Mouse (Mus musculus) neutrophil, adult 83 days (primary cell): ENCODE data around the gene Olfr196. TPM values are rescaled to one million over a fixed set of nuclear protein-coding genes. Genes with fewer than 3 reads are reported as not detected.

Source experiments
- total RNA-seq, 2 experiments: library from RNA; stranded (reverse); gene quantifications; one replicate each; pipeline ENCODE4 v1.2.4; 2023

Olfr196 gene
- total RNA-seq: not detected

DNA sequence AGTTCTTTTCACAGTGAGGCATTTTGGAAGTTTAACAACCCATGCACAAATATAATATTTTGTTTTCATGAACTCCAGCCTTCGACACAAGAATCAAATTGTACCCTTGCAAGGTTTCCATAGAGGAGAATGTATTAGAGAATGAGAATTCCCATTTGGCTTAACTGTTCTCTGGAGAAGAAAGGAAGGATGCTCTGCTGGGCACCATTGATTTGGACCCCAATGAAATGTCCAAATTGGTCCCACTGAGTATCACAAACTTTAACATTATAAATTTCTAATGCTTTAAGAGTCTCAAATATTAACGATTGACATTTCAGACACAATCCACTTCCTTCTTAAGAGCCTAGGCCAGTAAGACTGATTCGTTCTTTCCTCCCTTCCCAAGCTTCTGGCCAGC, at the start of gene Olfr196:
Gene Olfr196, minus strand, starts transcription at position 101 of the 400 bp plus-strand sequence.

DNA sequence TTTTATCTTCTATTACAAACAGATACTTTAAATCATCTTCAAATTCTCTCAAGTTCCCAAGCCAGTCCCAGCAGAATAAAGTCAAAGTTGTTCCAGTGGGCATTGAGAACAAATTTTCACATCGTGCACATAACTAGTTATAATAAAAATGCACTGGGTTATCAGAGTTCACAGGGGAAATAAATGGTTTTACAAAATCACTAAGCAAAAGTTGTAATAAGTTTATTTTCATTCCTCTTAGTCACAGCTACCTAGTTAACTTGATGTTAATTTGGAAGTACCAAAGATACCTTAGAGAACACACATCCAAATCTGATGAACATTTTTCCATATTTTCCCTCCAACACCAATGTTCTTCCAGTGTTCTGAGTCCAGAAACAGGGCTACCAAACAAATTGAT, 49.4 kb upstream of the Olfr196 start, which contains the start of gene Olfr199:
Gene Olfr199, minus strand, starts transcription at position 101 of the 400 bp plus-strand sequence.

DNA sequence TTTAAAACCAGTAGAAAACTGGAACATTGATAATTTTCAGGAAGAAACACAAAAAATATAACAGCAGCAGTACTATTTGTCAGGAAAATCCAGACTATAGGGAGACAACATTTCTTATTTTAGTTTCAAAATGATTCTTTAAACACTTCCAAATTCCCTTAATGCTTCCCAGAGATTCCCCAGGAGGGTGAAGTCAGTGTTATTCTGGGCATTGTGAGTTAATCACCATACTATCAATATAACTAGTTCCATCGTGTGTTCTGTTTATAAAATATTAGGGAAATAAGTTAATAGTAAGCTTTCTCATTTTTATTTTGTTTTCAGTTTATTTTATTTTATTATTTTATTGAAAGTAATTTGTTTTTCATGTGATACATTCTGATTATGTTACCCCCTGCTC, 33.2 kb upstream of the Olfr196 start, which contains the start of gene Olfr198:
Gene Olfr198, minus strand, starts transcription at position 101 of the 400 bp plus-strand sequence.

DNA sequence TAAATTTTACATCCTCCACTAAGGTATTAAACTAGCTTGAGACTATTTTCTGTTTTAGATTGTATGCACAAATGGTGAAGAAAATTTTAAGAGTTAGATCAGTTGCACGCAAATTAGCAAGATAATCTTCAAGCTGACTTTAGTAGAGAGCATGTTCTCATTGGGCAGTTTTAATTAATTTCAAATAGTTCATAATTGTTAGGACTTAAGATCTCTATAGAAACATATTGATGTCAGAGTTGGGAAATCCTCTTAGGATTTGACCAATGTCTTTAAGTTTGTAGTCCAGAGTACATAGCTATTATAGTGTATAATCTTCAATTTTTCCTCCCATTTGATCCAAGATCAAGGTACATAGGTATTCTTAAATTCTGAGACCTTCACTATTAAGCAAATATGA, 23.5 kb downstream of the Olfr196 start, which contains the start of gene Olfr195:
Gene Olfr195, plus strand, starts transcription at position 301 of the 400 bp plus-strand sequence.

DNA sequence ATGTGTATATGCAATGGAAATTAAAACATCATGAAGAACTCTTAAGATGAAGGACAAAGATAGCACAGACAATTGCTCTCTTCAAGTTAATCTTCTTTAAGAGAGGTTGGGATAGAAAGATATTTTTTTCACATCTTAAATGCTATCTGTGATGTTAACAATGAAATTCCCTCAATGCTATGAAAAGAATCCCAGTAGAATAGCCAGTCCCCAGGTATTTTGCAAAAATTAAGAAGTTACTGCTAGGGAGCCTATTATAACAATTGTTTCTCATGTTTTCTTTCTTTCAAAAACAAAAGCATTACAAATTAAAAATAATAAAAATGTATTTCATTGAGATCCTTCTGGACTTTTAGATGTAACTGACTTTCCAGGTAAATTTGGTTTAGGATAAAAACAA, 49.3 kb downstream of the Olfr196 start, which contains the start of gene Olfr194:
Gene Olfr194, minus strand, starts transcription at position 101 of the 400 bp plus-strand sequence.

Other genes with a start within 250 kb of the Olfr196 start
- not detected for gene Olfr181, start 241.7 kb downstream of the Olfr196 start, total RNA-seq
- gene Olfr180, start 241.1 kb downstream of the Olfr196 start, total RNA-seq: not detected
- not detected for gene Olfr183, start 175.1 kb downstream of the Olfr196 start, total RNA-seq
- gene Olfr186, start 140.2 kb downstream of the Olfr196 start, total RNA-seq: not detected
- not detected for gene Olfr187, start 130.7 kb downstream of the Olfr196 start, total RNA-seq
- gene Olfr190, start 92.4 kb downstream of the Olfr196 start, total RNA-seq: not detected
- not detected for gene Olfr191, start 80.6 kb downstream of the Olfr196 start, total RNA-seq
- gene Olfr193, start 58.6 kb downstream of the Olfr196 start, total RNA-seq: not detected
- not detected for gene Olfr194, start 49.4 kb downstream of the Olfr196 start, total RNA-seq
- gene Olfr195, start 23.4 kb downstream of the Olfr196 start, total RNA-seq: not detected
- not detected for gene Olfr198, start 33.1 kb upstream of the Olfr196 start, total RNA-seq
- gene Olfr199, start 49.3 kb upstream of the Olfr196 start, total RNA-seq: not detected
- not detected for gene Olfr201, start 102.2 kb upstream of the Olfr196 start, total RNA-seq
- not detected for gene Olfr202, start 116.3 kb upstream of the Olfr196 start, total RNA-seq
- gene Olfr203, start 128.4 kb upstream of the Olfr196 start, total RNA-seq: not detected
- gene Olfr204, start 147.8 kb upstream of the Olfr196 start, total RNA-seq: not detected
- not detected for gene Olfr205, start 160.7 kb upstream of the Olfr196 start, total RNA-seq
- not detected for gene Olfr206, start 178.8 kb upstream of the Olfr196 start, total RNA-seq
- gene Olfr209, start 193.5 kb upstream of the Olfr196 start, total RNA-seq: not detected
- not detected for gene Gabrr3, start 236.9 kb upstream of the Olfr196 start, total RNA-seq